ENCODE assay signal across 9 mouse cellular contexts in genomic region chr9:7216240-7216639, GRCm38 (mm10). TPM values are rescaled to one million over a fixed set of nuclear protein-coding genes. Genes with fewer than 3 reads are reported as not detected.
A peak's percentile ranks its signal among the peaks of the same experiment; 100 is the strongest.
DNase-seq lines count a peak whose midpoint lies in the region; ATAC-seq and TF ChIP-seq lines count a peak whose summit lies in the region.
"Had no signal": no experiment of that assay in that cellular context is flagged by ENCODE, and none has a peak within 500 bp of the region (broad histone marks: within the 10 kb centered on the region; RNA-seq: fewer than 3 reads in every experiment).

No protein-coding gene starts in this region.

- H3K36me3 ChIP-seq in kidney, adult 2 months (ENCODE audit: control insufficient read depth, insufficient read depth, low read length), result no peaks in the 10 kb centered on the region; the same call in 1 of the 2 replicates
- 0 out of 2 replicates have a peak, but pooled peaks cover 5% of the 10 kb centered on the region for H3K36me3 ChIP-seq in intestine, embryonic 16.5 days (ENCODE audit: control insufficient read depth, insufficient read depth, low read length)

- H3K27ac ChIP-seq in kidney, adult 2 months (ENCODE audit: insufficient read depth, low read depth, low read length), result no peak overlapping the region
- H3K27ac ChIP-seq in intestine, embryonic 16.5 days (ENCODE audit: low read length), result no peak overlapping the region

- no peak overlapping the region for H3K4me2 ChIP-seq in intestine, embryonic 16.5 days (ENCODE audit: low read depth, low read length)

- no peak overlapping the region for H3K4me3 ChIP-seq in kidney, adult 2 months (ENCODE audit: insufficient read depth, low read depth, low read length)
- no peak overlapping the region for H3K4me3 ChIP-seq in intestine, embryonic 16.5 days (ENCODE audit: low read length)

- H3K9me3 ChIP-seq in intestine, embryonic 16.5 days (ENCODE audit: control insufficient read depth, low read length), result no peaks in the 10 kb centered on the region

- no peak for ATAC-seq in intestine, embryonic 16.5 days

- WGBS in kidney, adult 2 months, result 28% methylated on average over 2 of the region's 2 CpGs
- 51% methylated on average over 2 of the region's 2 CpGs for WGBS in intestine, embryonic 16.5 days

- H3K4me1 ChIP-seq in kidney, adult 2 months (ENCODE audit: control insufficient read depth, insufficient read depth, low read length), result no peaks in the 10 kb centered on the region
- no peaks in the 10 kb centered on the region for H3K4me1 ChIP-seq in intestine, embryonic 16.5 days (ENCODE audit: control insufficient read depth, insufficient read depth, low read length)

- H3K27me3 ChIP-seq in kidney, adult 2 months (replicated peaks; ENCODE audit: control insufficient read depth, insufficient read depth, low read length), result no peaks in the 10 kb centered on the region
- no peaks in the 10 kb centered on the region for H3K27me3 ChIP-seq in intestine, embryonic 16.5 days (replicated peaks; ENCODE audit: control insufficient read depth, insufficient read depth, low read length)

- H3K9ac ChIP-seq in intestine, embryonic 16.5 days (ENCODE audit: low read depth, low read length), result no peak overlapping the region

- no peak for TF ChIP-seq POLR2A in kidney, adult 2 months (IDR thresholded peaks at IDR 0.05; ENCODE audit: low read depth, low read length)

- 0 out of 2 replicates have a peak, but pooled peaks have one; percentile 16 for TF ChIP-seq CTCF in kidney, adult 2 months (conservative IDR thresholded peaks at IDR 0.05; ENCODE audit: insufficient read depth, insufficient read length, low read depth, low read length)

- DNase-seq in kidney, adult 2 months, result peak; percentile 21
- DNase-seq in kidney, adult 11 months, result no peak
- DNase-seq in 416B (ENCODE audit: low read depth) (peak; percentile 63), ES-CJ7 (ENCODE audit: low read depth, low spot score) (peak; percentile 17)
- peak; percentile 16 for DNase-seq in kidney, postnatal 14 days
- no peak for DNase-seq in spleen, adult 12 weeks (ENCODE audit: low spot score)
- DNase-seq in right cerebral cortex, adult 18-20 months, result no peak

RNA-seq across cellular contexts. Expression of gene Dcun1d5, which starts 31.9 kb away (rescaled TPM):
- 15.8 and 16.3 TPM in 2 replicates for polyA plus RNA-seq in kidney, adult 2 months (2012; rRNA removed)
- polyA plus RNA-seq in intestine, embryonic 16.5 days (2015; fragmentation: Nextera tagmentation; extraction: Ambion mirVana), result 82.1 and 84.5 TPM in 2 replicates

RNA-seq across cellular contexts. Expression of gene Dync2h1, which starts 32.0 kb away (rescaled TPM):
- 1.8 TPM in 2 replicates for polyA plus RNA-seq in kidney, adult 2 months (2012; rRNA removed)
- 8.1 and 8.3 TPM in 2 replicates for polyA plus RNA-seq in intestine, embryonic 16.5 days (2015; fragmentation: Nextera tagmentation; extraction: Ambion mirVana)

RNA-seq across cellular contexts. Expression of gene Mmp13, which starts 56.1 kb away (rescaled TPM):
- 1.2 and 1.7 TPM in 2 replicates for polyA plus RNA-seq in kidney, adult 2 months (2012; rRNA removed)
- 1.3 and 1.5 TPM in 2 replicates for polyA plus RNA-seq in intestine, embryonic 16.5 days (2015; fragmentation: Nextera tagmentation; extraction: Ambion mirVana)
- polyA plus RNA-seq: neural tube, embryonic 14.5 days had no signal

Comparison
In these comparisons a context has a peak if more than half of its experiments do, and no peak if none do; other contexts are left out.
1. DNase-seq: peak in kidney, adult 2 months (single experiment), 416B (single experiment), ES-CJ7 (single experiment) and kidney, postnatal 14 days (single experiment); none in kidney, adult 11 months (single experiment), spleen, adult 12 weeks (single experiment) and right cerebral cortex, adult 18-20 months (single experiment).